Mouse (Mus musculus): ENCODE measurements at regions not wholly inside any gene's neighbourhood (a gene's known extent, or its start where the extent isn't known, plus 50 kb on each side); places are given as distances from the start of the nearest gene placed in this dataset.

- no peak overlapping the region for H3K4me2 ChIP-seq (ENCODE audit: low read depth)
- H3K27me3 ChIP-seq (ENCODE audit: control insufficient read depth, insufficient read depth, low read length) = no peaks in the 10 kb centered on the region
- H3K4me1 ChIP-seq (replicated peaks; ENCODE audit: control insufficient read depth in 2 of 2, insufficient read depth in 2 of 2, low read length in 1 of 2) = peaks cover 0 to 4% of the 10 kb centered on the region in 2 experiments; a peak in 2 of 4 replicates
- peak; percentile 3 to 13 (median 7) for DNase-seq (ENCODE audit: low read depth in 3 of 3, low spot score in 3 of 3)
- no peaks in the 10 kb centered on the region for H3K9me3 ChIP-seq (ENCODE audit: control insufficient read depth, low read length)
- WGBS (ENCODE audit: insufficient replicate concordance) = 57% methylated on average over 11 of the region's 11 CpGs
- TF ChIP-seq EP300 (IDR thresholded peaks at IDR 0.05; ENCODE audit: low read depth) = peak; percentile 27; the same call in 1 of the 2 replicates
- no peak for TF ChIP-seq CTCF (IDR thresholded peaks at IDR 0.05; ENCODE audit: low read depth)
- ATAC-seq (ENCODE audit: insufficient read depth) = peak; percentile 87
- no peaks in the 10 kb centered on the region for H3K36me3 ChIP-seq (replicated peaks; ENCODE audit: control insufficient read depth, insufficient read depth, low read depth)
- H3K27ac ChIP-seq = no peak overlapping the region
- H3K9ac ChIP-seq (replicated peaks) = no peak overlapping the region
- no peak overlapping the region for H3K4me3 ChIP-seq (ENCODE audit: insufficient read depth in 1 of 2, low read depth in 2 of 2, low read length in 2 of 2)
Measured at GRCm38 (mm10) chr17:61474405-61474804, 1406.7 kb downstream of the Efna5 start.

- no peak for ATAC-seq (ENCODE audit: insufficient read depth)
- H3K9me3 ChIP-seq (ENCODE audit: control insufficient read depth, low read length) = no peaks in the 10 kb centered on the region
- H3K27ac ChIP-seq = no peak overlapping the region
- H3K36me3 ChIP-seq (replicated peaks; ENCODE audit: control insufficient read depth, insufficient read depth, low read depth) = no peaks in the 10 kb centered on the region
- no peak for TF ChIP-seq CTCF (IDR thresholded peaks at IDR 0.05; ENCODE audit: low read depth)
- no peak overlapping the region for H3K4me3 ChIP-seq (ENCODE audit: insufficient read depth in 1 of 2, low read depth in 2 of 2, low read length in 2 of 2)
- H3K27me3 ChIP-seq (ENCODE audit: control insufficient read depth, insufficient read depth, low read length) = no peaks in the 10 kb centered on the region
- no peak for DNase-seq (ENCODE audit: low read depth in 3 of 3, low spot score in 3 of 3)
- no peak overlapping the region for H3K4me2 ChIP-seq (ENCODE audit: low read depth)
- no peak overlapping the region for H3K9ac ChIP-seq (replicated peaks)
- WGBS (ENCODE audit: insufficient replicate concordance) = 49% methylated on average over 2 of the region's 2 CpGs
- no peaks in the 10 kb centered on the region for H3K4me1 ChIP-seq (replicated peaks; ENCODE audit: control insufficient read depth in 2 of 2, insufficient read depth in 2 of 2, low read length in 1 of 2)
Measured at GRCm38 (mm10) chr17:61452943-61453342, 1428.2 kb downstream of the Efna5 start.

DNA sequence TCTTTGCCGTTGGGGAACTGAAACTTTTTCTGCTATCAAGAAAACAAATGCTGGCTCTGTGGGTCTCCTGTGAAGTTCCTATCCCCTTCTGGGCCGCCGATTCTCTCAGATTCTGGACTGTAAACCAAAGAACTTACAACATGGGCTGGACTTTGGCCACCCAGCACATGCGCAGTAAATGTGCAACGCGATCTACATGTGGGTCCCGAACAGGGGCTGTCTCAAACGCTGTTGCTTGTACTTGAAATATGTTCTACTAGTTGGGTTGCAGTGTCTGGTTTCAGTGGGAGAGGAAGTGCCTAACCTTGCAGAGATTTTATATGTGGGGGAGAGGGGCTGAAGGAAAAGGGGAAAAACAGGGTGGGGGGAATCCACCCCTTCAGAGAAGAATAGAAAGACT lies 1454.3 kb downstream of the Efna5 start:
- WGBS (ENCODE audit: insufficient replicate concordance) = 74% methylated on average over 8 of the region's 8 CpGs
- DNase-seq (ENCODE audit: low read depth in 3 of 3, low spot score in 3 of 3) = no peak
- no peaks in the 10 kb centered on the region for H3K36me3 ChIP-seq (replicated peaks; ENCODE audit: control insufficient read depth, insufficient read depth, low read depth)

More for the DNA sequence above, 1454.3 kb downstream of the Efna5 start:
- Histone ChIP-seq H3K27ac (no peak overlapping the region), H3K4me1 (replicated peaks; ENCODE audit: control insufficient read depth in 2 of 2, insufficient read depth in 2 of 2, low read length in 1 of 2) (no peaks in the 10 kb centered on the region), H3K4me2 (ENCODE audit: low read depth) (no peak overlapping the region), H3K9me3 (ENCODE audit: control insufficient read depth, low read length) (no peaks in the 10 kb centered on the region), H3K9ac (replicated peaks) (no peak overlapping the region), H3K27me3 (ENCODE audit: control insufficient read depth, insufficient read depth, low read length) (no peaks in the 10 kb centered on the region), H3K4me3 (ENCODE audit: insufficient read depth in 1 of 2, low read depth in 2 of 2, low read length in 2 of 2) (no peak overlapping the region)
- ATAC-seq (ENCODE audit: insufficient read depth) = no peak
- no peak for TF ChIP-seq CTCF (IDR thresholded peaks at IDR 0.05; ENCODE audit: low read depth)
- TF ChIP-seq EP300 (IDR thresholded peaks at IDR 0.05; ENCODE audit: low read depth) = no peak

Data from liver, embryonic 14.5 days (tissue).